Mouse (Mus musculus): ENCODE measurements around the gene Olfm1. TPM values are rescaled to one million over a fixed set of nuclear protein-coding genes. Genes with fewer than 3 reads are reported as not detected.

The Olfm1 gene
- total and polyA plus RNA-seq, 3 experiments = 22.2 to 51.0 TPM; not detected in 1

GRCm38 (mm10) chr2:28209211-28209610, 16.4 kb downstream of the Olfm1 start:
- H3K9ac ChIP-seq (ENCODE audit: control insufficient read depth, low read depth, low read length, poor library complexity, severe bottlenecking) = no peak overlapping the region
- no peaks in the 10 kb centered on the region; a peak in 1 of 4 replicates for H3K36me3 ChIP-seq (ENCODE audit: control insufficient read depth in 1 of 2, insufficient read depth in 2 of 2, low read length in 2 of 2)
- no peak overlapping the region for H3K4me3 ChIP-seq (ENCODE audit: control insufficient read depth in 1 of 2, insufficient read depth in 1 of 2, low read depth in 2 of 2, low read length in 2 of 2)
- H3K27me3 ChIP-seq (ENCODE audit: control insufficient read depth in 1 of 2, insufficient read depth in 2 of 2, low read length in 2 of 2) = no peaks in the 10 kb centered on the region
- no peaks in the 10 kb centered on the region for H3K9me3 ChIP-seq (replicated peaks; ENCODE audit: insufficient read depth, low read length)
- peaks cover 7% of the 10 kb centered on the region for H3K79me2 ChIP-seq (ENCODE audit: control insufficient read depth, insufficient read depth, low read length, poor library complexity)
- no peak for DNase-seq (ENCODE audit: low read depth, low spot score)
- peaks cover 3 to 6% of the 10 kb centered on the region in 2 experiments; a peak in 2 of 4 replicates for H3K4me1 ChIP-seq (ENCODE audit: control insufficient read depth in 1 of 2, insufficient read depth in 2 of 2, low read length in 2 of 2)
- no peak for TF ChIP-seq MYB (IDR thresholded peaks at IDR 0.05; ENCODE audit: low read depth, low read length)
- TF ChIP-seq ETS1 (IDR thresholded peaks at IDR 0.05; ENCODE audit: low read depth, low read length) = no peak
- TF ChIP-seq CTCF (IDR thresholded peaks at IDR 0.05 in 2 of 3, conservative IDR thresholded peaks at IDR 0.05 in 1 of 3; ENCODE audit: control insufficient read depth in 1 of 3, insufficient read depth in 1 of 3, low read depth in 2 of 3, low read length in 3 of 3, poor library complexity in 1 of 3, severe bottlenecking in 1 of 3) = no peak
- no peak for TF ChIP-seq BHLHE40 (IDR thresholded peaks at IDR 0.05; ENCODE audit: borderline replicate concordance, low read depth, low read length)
- no peak for TF ChIP-seq JUND (IDR thresholded peaks at IDR 0.05; ENCODE audit: low read depth, low read length)
- no peak for TF ChIP-seq NELFE (IDR thresholded peaks at IDR 0.05; ENCODE audit: low read depth, low read length)
- no peak for TF ChIP-seq GABPA (IDR thresholded peaks at IDR 0.05; ENCODE audit: low read depth, low read length)
- TF ChIP-seq HCFC1 (IDR thresholded peaks at IDR 0.05; ENCODE audit: low read depth, low read length) = no peak
- TF ChIP-seq CHD2 (IDR thresholded peaks at IDR 0.05; ENCODE audit: low read length) = no peak
- TF ChIP-seq UBTF (IDR thresholded peaks at IDR 0.05; ENCODE audit: borderline replicate concordance, insufficient read depth, low read depth, low read length) = no peak
- no peak for TF ChIP-seq TAL1 (IDR thresholded peaks at IDR 0.05; ENCODE audit: low read length)
- TF ChIP-seq MEF2A (IDR thresholded peaks at IDR 0.05; ENCODE audit: extremely low read depth, insufficient replicate concordance, low read depth, low read length, poor library complexity, severe bottlenecking) = no peak
- TF ChIP-seq TBP (IDR thresholded peaks at IDR 0.05; ENCODE audit: low read depth, low read length) = no peak
- TF ChIP-seq CHD1 (IDR thresholded peaks at IDR 0.05; ENCODE audit: low read depth, low read length) = no peak
- TF ChIP-seq RCOR1 (IDR thresholded peaks at IDR 0.05; ENCODE audit: low read depth, low read length) = no peak
- H3K27ac ChIP-seq (ENCODE audit: control insufficient read depth, low read depth, low read length) = no peak overlapping the region

- Histone ChIP-seq H3K36me3 (ENCODE audit: control insufficient read depth in 1 of 2, insufficient read depth in 2 of 2, low read length in 2 of 2) (no peaks in the 10 kb centered on the region), H3K4me3 (ENCODE audit: control insufficient read depth in 1 of 2, insufficient read depth in 1 of 2, low read depth in 2 of 2, low read length in 2 of 2) (no peak overlapping the region), H3K4me1 (ENCODE audit: control insufficient read depth in 1 of 2, insufficient read depth in 2 of 2, low read length in 2 of 2) (peaks cover 0 to 6% of the 10 kb centered on the region in 2 experiments; a peak in 1 of 4 replicates), H3K79me2 (ENCODE audit: control insufficient read depth, insufficient read depth, low read length, poor library complexity) (peaks cover 7% of the 10 kb centered on the region), H3K9me3 (replicated peaks; ENCODE audit: insufficient read depth, low read length) (no peaks in the 10 kb centered on the region), H3K9ac (ENCODE audit: control insufficient read depth, low read depth, low read length, poor library complexity, severe bottlenecking) (no peak overlapping the region), H3K27ac (ENCODE audit: control insufficient read depth, low read depth, low read length) (no peak overlapping the region), H3K27me3 (ENCODE audit: control insufficient read depth in 1 of 2, insufficient read depth in 2 of 2, low read length in 2 of 2) (no peaks in the 10 kb centered on the region)
- no peak for TF ChIP-seq MAFK (IDR thresholded peaks at IDR 0.05; ENCODE audit: borderline replicate concordance, low read depth, low read length)
- TF ChIP-seq ZMIZ1 (IDR thresholded peaks at IDR 0.05; ENCODE audit: low read depth, low read length) = no peak
- TF ChIP-seq SIN3A (IDR thresholded peaks at IDR 0.05; ENCODE audit: low read length) = no peak
- TF ChIP-seq RCOR1 (IDR thresholded peaks at IDR 0.05; ENCODE audit: low read depth, low read length) = no peak
- TF ChIP-seq MAZ (IDR thresholded peaks at IDR 0.05; ENCODE audit: low read depth, low read length) = no peak
- no peak for TF ChIP-seq GABPA (IDR thresholded peaks at IDR 0.05; ENCODE audit: low read depth, low read length)
- no peak for TF ChIP-seq NRF1 (IDR thresholded peaks at IDR 0.05; ENCODE audit: insufficient read depth, low read depth, low read length, poor library complexity, severe bottlenecking)
- no peak for TF ChIP-seq USF1 (IDR thresholded peaks at IDR 0.05; ENCODE audit: low read depth, low read length)
- no peak for TF ChIP-seq UBTF (IDR thresholded peaks at IDR 0.05; ENCODE audit: borderline replicate concordance, insufficient read depth, low read depth, low read length)
- no peak for TF ChIP-seq EP300 (IDR thresholded peaks at IDR 0.05; ENCODE audit: low read depth in 1 of 2, low read length in 2 of 2)
- no peak for TF ChIP-seq KAT2A (conservative IDR thresholded peaks at IDR 0.05; ENCODE audit: low read depth, low read length)
- TF ChIP-seq POLR2A (IDR thresholded peaks at IDR 0.05; ENCODE audit: control insufficient read depth in 1 of 2, insufficient read depth in 1 of 2, low read depth in 1 of 2, low read length in 2 of 2, poor library complexity in 1 of 2) = no peak
- TF ChIP-seq MYC (IDR thresholded peaks at IDR 0.05; ENCODE audit: low read depth, low read length) = no peak
- TF ChIP-seq SMC3 (IDR thresholded peaks at IDR 0.05; ENCODE audit: low read depth, low read length) = no peak
- no peak for TF ChIP-seq HCFC1 (IDR thresholded peaks at IDR 0.05; ENCODE audit: low read depth, low read length)
- no peak for TF ChIP-seq ETS1 (IDR thresholded peaks at IDR 0.05; ENCODE audit: low read depth, low read length)
- no peak for DNase-seq (ENCODE audit: low read depth, low spot score)
Measured at GRCm38 (mm10) chr2:28209653-28210052, 16.9 kb downstream of the Olfm1 start.
